Mouse (Mus musculus): ENCODE data around the gene Clybl.

DNA sequence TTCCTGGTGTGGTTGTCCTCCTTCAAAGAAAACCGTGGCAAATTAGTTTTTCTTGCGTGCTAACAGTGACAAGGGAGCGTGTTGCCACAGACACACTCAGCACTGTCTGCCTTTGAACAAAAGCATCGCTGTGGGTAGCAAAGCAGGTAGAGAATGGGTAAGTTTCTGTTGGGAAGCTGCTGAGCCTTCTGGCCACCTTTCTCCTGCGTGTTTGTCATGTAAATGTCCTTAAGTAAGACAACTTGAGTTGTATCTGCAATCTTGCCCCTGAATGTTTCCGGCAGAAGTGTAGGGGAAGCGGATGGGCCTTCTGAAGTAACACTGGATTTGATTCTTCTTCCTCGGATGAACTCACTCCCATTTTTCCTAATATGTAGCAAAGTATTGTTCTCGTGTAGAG lies 148.6 kb downstream of the Clybl start:
- no peak for TF ChIP-seq POLR2A (IDR thresholded peaks at IDR 0.05; ENCODE audit: borderline replicate concordance, control insufficient read depth, low read depth, low read length)
- no peak for TF ChIP-seq CTCF (IDR thresholded peaks at IDR 0.05; ENCODE audit: control insufficient read depth, insufficient read depth, low read length)
